Mouse (Mus musculus): ENCODE data around the gene Rhox2c.
"Not testable (repeated sequence)": the region's sequence is repeated elsewhere in the genome, so short reads cannot be mapped to it uniquely, and the experiment has no call there.

Rhox2c gene

DNA sequence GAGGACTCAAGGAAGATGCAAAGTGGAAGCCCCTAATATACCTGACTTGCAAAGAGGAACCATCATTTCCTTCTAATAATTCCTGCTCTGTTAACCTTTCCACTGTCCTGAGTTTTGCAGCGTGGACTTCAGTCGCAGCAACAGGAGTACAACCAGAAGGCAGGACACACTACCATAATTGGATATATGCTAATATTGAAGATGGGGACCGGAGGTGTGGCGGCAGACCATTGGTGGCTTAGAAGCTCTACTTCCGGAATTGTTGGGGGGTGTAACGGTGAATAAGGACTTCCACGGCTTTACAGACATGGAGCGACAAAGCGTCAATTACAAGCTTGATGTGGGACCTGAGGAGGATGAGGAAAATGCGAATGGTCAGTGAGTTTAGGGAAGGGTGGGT lies at the start of gene Rhox2c:
Rhox2c (plus strand) TSS at position 301 of the 400 bp plus-strand sequence.
- not testable (repeated sequence) for DNase-seq (ENCODE audit: inconsistent ontology term)

GRCm38 (mm10) chrX:37411767-37412166 lies 41.7 kb upstream of the Rhox2c start, which contains the start of gene Rhox2b:
Gene Rhox2b (plus strand): TSS chrX:37412067.
- DNase-seq (ENCODE audit: inconsistent ontology term) = not testable (repeated sequence)

- DNase-seq (ENCODE audit: inconsistent ontology term) = not testable (repeated sequence)
These were observed 21.3 kb upstream of the Rhox2c start, which contains the start of gene Rhox4b for GRCm38 (mm10) chrX:37432194-37432593. Gene Rhox4b (plus strand): TSS chrX:37432494.

DNA sequence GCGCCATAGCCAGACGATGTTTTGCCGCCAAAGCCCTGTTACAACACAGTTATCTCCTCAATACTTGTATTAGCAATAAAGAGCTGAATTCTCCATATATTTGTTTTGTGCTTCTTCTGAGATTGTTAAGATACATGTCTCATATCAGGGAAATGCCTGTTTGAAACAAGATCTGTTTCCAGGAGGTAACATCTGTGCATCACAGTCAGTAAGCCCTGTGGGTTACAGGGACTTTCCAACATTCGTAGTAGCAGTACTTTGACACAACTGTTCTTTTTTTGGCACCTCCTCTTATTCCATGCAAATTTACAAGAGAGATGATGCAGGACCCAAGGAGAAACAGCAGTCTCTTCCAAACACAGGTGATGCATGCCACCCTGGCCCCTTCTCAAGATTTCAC lies 4.8 kb downstream of the Rhox2c start, which contains the start of gene Rhox3c:
Rhox3c (plus strand) TSS at position 301 of the 400 bp plus-strand sequence.
- not testable (repeated sequence) for DNase-seq (ENCODE audit: inconsistent ontology term)

- not testable (repeated sequence) for DNase-seq (ENCODE audit: inconsistent ontology term)
These were observed 26.6 kb downstream of the Rhox2c start, which contains the start of gene Rhox4c for GRCm38 (mm10) chrX:37480037-37480436. Gene Rhox4c (plus strand): TSS chrX:37480337.

- DNase-seq (ENCODE audit: inconsistent ontology term) = not testable (repeated sequence)
These were observed 60.6 kb downstream of the Rhox2c start, which contains the start of gene Rhox4d for GRCm38 (mm10) chrX:37514059-37514458. Gene Rhox4d (plus strand): TSS chrX:37514359.

All from Muller cell, postnatal 12 days (primary cell).